Mouse (Mus musculus) CD4-positive naive resting alpha-beta T cell, adult 57 days (primary cell): ENCODE data around the gene Ttc30a2. TPM values are rescaled to one million over a fixed set of nuclear protein-coding genes. Genes with fewer than 3 reads are reported as not detected.

Experiments used
- total RNA-seq: library from RNA; stranded (reverse); gene quantifications from one replicate; pipeline ENCODE4 v1.2.4, GENCODE M21; 2023

The Ttc30a2 gene
- not detected for total RNA-seq

GRCm38 (mm10) chr2:75977752-75978368, at the start of gene Ttc30a2:
TSS of gene Ttc30a2 (minus strand) at chr2:75978170.

DNA sequence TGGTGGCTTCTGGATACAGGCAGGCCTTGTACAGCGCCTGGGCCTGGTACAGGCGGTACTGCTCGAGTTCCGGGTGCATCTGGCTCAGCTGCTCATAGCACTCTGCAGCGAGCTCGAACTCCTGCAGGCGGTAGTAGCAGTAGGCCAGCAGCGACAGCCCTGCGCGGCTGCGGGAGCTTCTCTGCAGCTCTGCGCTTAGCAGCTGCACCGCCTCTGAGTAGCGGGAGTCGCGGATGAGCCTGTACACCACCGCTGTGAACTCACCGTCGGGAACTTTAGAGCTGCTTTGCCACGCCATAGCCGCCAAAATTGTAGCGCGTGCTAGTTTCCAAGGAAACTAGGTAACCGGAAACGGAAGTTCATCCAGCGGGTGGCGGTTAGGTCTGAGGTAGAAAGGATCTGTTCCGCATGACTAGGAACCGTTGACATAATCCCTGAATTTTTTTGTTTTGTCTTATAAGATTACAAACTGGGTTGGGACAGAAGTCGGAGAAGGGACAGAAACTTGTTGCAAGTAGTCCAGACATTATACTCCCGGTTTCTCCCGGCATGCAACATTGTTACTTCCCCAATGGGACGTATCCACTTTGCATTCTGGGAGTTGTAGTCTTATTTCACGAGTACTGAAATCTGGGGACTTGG, 3.6 kb upstream of the Ttc30a2 start, which contains the start of gene Ttc30a1:
TSS of gene Ttc30a1 (minus strand) at position 528 of the 642 bp plus-strand sequence.

DNA sequence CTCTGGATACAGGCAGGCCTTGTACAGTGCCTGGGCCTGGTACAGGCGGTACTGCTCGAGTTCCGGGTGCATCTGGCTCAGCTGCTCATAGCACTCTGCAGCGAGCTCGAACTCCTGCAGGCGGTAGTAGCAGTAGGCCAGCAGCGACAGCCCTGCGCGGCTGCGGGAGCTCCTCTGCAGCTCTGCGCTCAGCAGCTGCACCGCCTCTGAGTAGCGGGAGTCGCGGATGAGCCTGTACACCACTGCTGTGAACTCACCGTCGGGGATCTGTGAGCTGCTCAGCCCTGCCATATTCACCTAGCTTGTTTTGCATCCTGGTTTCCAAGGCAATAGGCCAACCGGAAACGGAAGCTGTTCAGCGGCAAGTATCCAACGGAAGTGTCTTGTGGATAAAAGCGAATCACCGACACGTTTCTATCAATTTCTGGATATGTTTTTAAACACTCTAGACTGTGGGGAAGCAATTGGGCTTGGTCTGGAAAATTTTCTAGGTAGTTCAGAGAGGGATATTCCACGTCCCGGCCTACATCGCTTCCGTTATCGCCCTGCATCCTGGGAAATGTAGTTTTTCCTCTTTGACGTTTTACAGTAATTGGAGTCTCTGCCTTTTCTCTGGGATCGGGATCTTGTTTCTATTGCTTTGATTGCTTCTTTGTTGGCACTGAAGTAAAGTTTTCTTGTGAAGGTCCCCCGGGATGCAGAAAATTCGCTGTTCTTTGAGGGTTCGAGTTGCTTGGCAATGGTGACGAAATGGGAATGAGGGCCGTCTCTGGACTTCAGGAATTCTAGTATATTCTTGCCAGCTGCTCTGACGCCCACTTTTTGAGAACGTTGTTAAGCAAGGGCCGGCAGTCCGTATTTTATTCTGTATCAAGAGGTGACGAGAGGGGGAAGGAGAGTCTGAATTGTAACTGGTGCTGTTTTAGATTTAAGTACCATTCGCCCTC, 39.6 kb downstream of the Ttc30a2 start, which contains the start of gene Ttc30b:
TSS of gene Ttc30b (minus strand) at position 469 of the 947 bp plus-strand sequence.

Other genes with a start within 250 kb of the Ttc30a2 start
- gene Agps, start 146.0 kb downstream of the Ttc30a2 start, total RNA-seq = 47.0 TPM
- gene Ttc30b, start 39.6 kb downstream of the Ttc30a2 start, total RNA-seq = 2.3 TPM
- 1.1 TPM for gene Ttc30a1, start 3.8 kb upstream of the Ttc30a2 start, total RNA-seq